Mouse (Mus musculus) ES-CJ7 (cell line): Measurements from ENCODE around the gene Selenoo.

Experiments
- DNase-seq: peaks from one replicate; pipeline ENCODE4 v3.0.0; 2011; ENCODE audit warnings: low read depth, low spot score

Gene Selenoo

GRCm38 (mm10) chr15:89088607-89089247 lies at the start of gene Selenoo:
Gene Selenoo (plus strand): TSS chr15:89089084.
- DNase-seq, result peak; percentile 62

GRCm38 (mm10) chr15:89044381-89044780 lies 44.5 kb upstream of the Selenoo start:
- DNase-seq, result peak; percentile 60

GRCm38 (mm10) chr15:89046356-89046755 lies 42.5 kb upstream of the Selenoo start:
- no peak for DNase-seq

- DNase-seq, result no peak
Measured at GRCm38 (mm10) chr15:89054666-89055065, 34.2 kb upstream of the Selenoo start.

GRCm38 (mm10) chr15:89058736-89059135 lies 30.1 kb upstream of the Selenoo start:
- no peak for DNase-seq

GRCm38 (mm10) chr15:89059161-89059931 lies 29.5 kb upstream of the Selenoo start, which contains the start of gene Panx2:
Gene Panx2 (plus strand): TSS chr15:89059734.
- DNase-seq, result peak; percentile 43

GRCm38 (mm10) chr15:89060032-89060681 lies 28.7 kb upstream of the Selenoo start:
- DNase-seq, result no peak

- DNase-seq, result no peak
Measured at GRCm38 (mm10) chr15:89060811-89061460, 27.9 kb upstream of the Selenoo start.

GRCm38 (mm10) chr15:89061761-89062517 lies 26.9 kb upstream of the Selenoo start:
- no peak for DNase-seq

GRCm38 (mm10) chr15:89062518-89062910 lies 26.4 kb upstream of the Selenoo start:
- DNase-seq, result no peak

- DNase-seq, result no peak
Measured at GRCm38 (mm10) chr15:89063001-89063400, 25.9 kb upstream of the Selenoo start.

GRCm38 (mm10) chr15:89063536-89063935 lies 25.3 kb upstream of the Selenoo start:
- no peak for DNase-seq

GRCm38 (mm10) chr15:89064891-89065290 lies 24.0 kb upstream of the Selenoo start:
- DNase-seq, result no peak

- DNase-seq, result no peak
Measured at GRCm38 (mm10) chr15:89067609-89068008, 21.3 kb upstream of the Selenoo start.

GRCm38 (mm10) chr15:89068226-89068625 lies 20.7 kb upstream of the Selenoo start:
- DNase-seq, result peak; percentile 22

- DNase-seq, result no peak
Measured at GRCm38 (mm10) chr15:89069336-89069840, 19.5 kb upstream of the Selenoo start.

GRCm38 (mm10) chr15:89070606-89071005 lies 18.3 kb upstream of the Selenoo start:
- no peak for DNase-seq

- DNase-seq, result no peak
Measured at GRCm38 (mm10) chr15:89073993-89074603, 14.8 kb upstream of the Selenoo start.

- DNase-seq, result no peak
Measured at GRCm38 (mm10) chr15:89074613-89075477, 14.0 kb upstream of the Selenoo start, which contains the start of gene Trabd. Gene Trabd (plus strand): TSS chr15:89075124.
